Mouse (Mus musculus): ENCODE results near the gene Ptgir.

- TF ChIP-seq POLR2A (IDR thresholded peaks at IDR 0.05; ENCODE audit: low read depth, low read length) (no peak), CTCF (IDR thresholded peaks at IDR 0.05; ENCODE audit: extremely low read depth, insufficient read length, insufficient replicate concordance, low read depth, low read length) (no peak; the same call in 1 of the 2 replicates)
These were observed 13.9 kb upstream of the Ptgir start for GRCm38 (mm10) chr7:16892352-16892730.
